Mouse (Mus musculus) kidney, embryonic 16.5 days (tissue): ENCODE data around the gene Tmem116. TPM values are rescaled to one million over a fixed set of nuclear protein-coding genes. Genes with fewer than 3 reads are reported as not detected.
A peak's percentile ranks its signal among the peaks of the same experiment; 100 is the strongest.

Experiments
- ATAC-seq: fragments of 200-750 bp; cut with Nextera tagmentation; 2 replicates; pipeline ENCODE4 v1.8.0; 2017; ENCODE audit warnings: moderate TSS enrichment; ENCODE audit not compliant: low FRiP score, low TSS enrichment
- H3K27ac ChIP-seq: fragments of 300-500 bp; sonication (generic); 2 replicates; pipeline ENCODE4 v1.5.1; 2014; ENCODE audit warnings: low read length
- H3K27me3 ChIP-seq: fragments of 300-500 bp; sonication (generic); 2 replicates; pipeline ENCODE4 v1.6.1; 2014; ENCODE audit warnings: low read length, control low read depth, mixed read lengths; ENCODE audit not compliant: insufficient read depth
- H3K36me3 ChIP-seq: fragments of 300-500 bp; sonication (generic); 2 replicates; pipeline ENCODE4 v1.6.1; 2014; ENCODE audit warnings: low read length, control low read depth, mixed read lengths; ENCODE audit not compliant: insufficient read depth
- H3K4me1 ChIP-seq: fragments of 300-500 bp; sonication (generic); 2 replicates; pipeline ENCODE4 v1.6.1; 2014; ENCODE audit warnings: low read length, control low read depth, mixed read lengths; ENCODE audit not compliant: insufficient read depth
- H3K4me2 ChIP-seq: fragments of 300-500 bp; sonication (generic); replicated peaks from 2 replicates; pipeline ENCODE4 v1.6.1; 2014; ENCODE audit warnings: low read depth, low read length
- H3K4me3 ChIP-seq: fragments of 300-500 bp; sonication (generic); 2 replicates; pipeline ENCODE4 v1.5.1; 2014; ENCODE audit warnings: mild to moderate bottlenecking, low read length
- H3K9ac ChIP-seq: fragments of 300-500 bp; sonication (generic); replicated peaks from 2 replicates; pipeline ENCODE4 v1.6.1; 2014; ENCODE audit warnings: low read length
- H3K9me3 ChIP-seq: fragments of 300-500 bp; sonication (generic); 2 replicates; pipeline ENCODE4 v1.6.1; 2016; ENCODE audit warnings: low read length, control low read depth
- WGBS: fragments of 180-500 bp; shearing (Covaris S2); extraction: QIAGEN DNeasy Blood & Tissue Kit; methylation state at CpG from one replicate; pipeline ENCODE4 v1.1.7; 2014; 5-methylcytosine and 5-hydroxymethylcytosine counted together
- polyA plus RNA-seq: library from polyadenylated mRNA; unstranded; fragments of >200 nt; fragmentation: Nextera tagmentation; extraction: Ambion mirVana; gene quantifications from 2 replicates; pipeline ENCODE4 v1.2.1, GENCODE M21; 2015

The Tmem116 gene
- polyA plus RNA-seq, 1 experiment from 2014 or later = 14.0 TPM

- ATAC-seq = no peak
- Histone ChIP-seq H3K27ac (no peak overlapping the region), H3K9me3 (no peaks in the 10 kb centered on the region), H3K27me3 (no peaks in the 10 kb centered on the region), H3K36me3 (peaks cover 78% of the 10 kb centered on the region), H3K4me1 (no peaks in the 10 kb centered on the region), H3K4me3 (no peak overlapping the region), H3K4me2 (no peak overlapping the region), H3K9ac (no peak overlapping the region)
- WGBS = 91% methylated on average over 5 of the region's 5 CpGs
Measured at GRCm38 (mm10) chr5:121444870-121445269, 6.8 kb upstream of the Tmem116 start.

- no peak overlapping the region for H3K4me2 ChIP-seq
- H3K27me3 ChIP-seq = no peaks in the 10 kb centered on the region
- ATAC-seq = no peak
- no peaks in the 10 kb centered on the region for H3K9me3 ChIP-seq
- 97% methylated on average over 3 of the region's 3 CpGs for WGBS
- no peak overlapping the region for H3K9ac ChIP-seq
- H3K4me1 ChIP-seq = peaks cover 16% of the 10 kb centered on the region
- no peak overlapping the region for H3K27ac ChIP-seq
- no peak overlapping the region for H3K4me3 ChIP-seq
- peaks cover 61% of the 10 kb centered on the region for H3K36me3 ChIP-seq
Measured at GRCm38 (mm10) chr5:121448450-121448849, 3.2 kb upstream of the Tmem116 start.

GRCm38 (mm10) chr5:121449976-121450375 lies 1.7 kb upstream of the Tmem116 start:
- Histone ChIP-seq H3K4me3 (no peak overlapping the region), H3K27me3 (no peaks in the 10 kb centered on the region), H3K4me1 (peaks cover 30% of the 10 kb centered on the region), H3K4me2 (no peak overlapping the region), H3K9ac (no peak overlapping the region), H3K9me3 (no peaks in the 10 kb centered on the region), H3K27ac (no peak overlapping the region), H3K36me3 (peaks cover 46% of the 10 kb centered on the region)
- WGBS = 71% methylated on average over 6 of the region's 6 CpGs
- ATAC-seq = no peak

DNA sequence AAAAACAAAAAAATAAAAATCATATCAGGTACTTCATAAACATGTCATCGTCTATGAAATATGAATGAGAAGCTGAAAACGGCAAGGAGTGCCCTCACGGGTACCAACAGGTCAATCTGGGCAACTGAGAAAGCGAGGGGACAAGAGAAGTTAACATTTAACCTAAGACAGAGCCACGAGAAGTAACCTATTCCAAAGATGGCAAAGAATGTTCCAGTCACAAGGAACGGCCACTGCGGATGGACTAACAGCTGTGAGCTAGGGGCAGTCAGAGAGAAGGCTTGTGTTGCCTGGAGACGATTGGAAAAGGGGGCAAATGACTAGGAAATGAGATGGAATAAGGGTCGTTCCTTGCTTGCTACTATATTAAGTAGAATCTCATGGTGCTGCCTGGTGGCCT lies 1.2 kb upstream of the Tmem116 start:
- H3K9me3 ChIP-seq = no peaks in the 10 kb centered on the region
- no peak overlapping the region for H3K4me3 ChIP-seq
- no peak overlapping the region for H3K9ac ChIP-seq
- peaks cover 30% of the 10 kb centered on the region for H3K4me1 ChIP-seq
- ATAC-seq = no peak
- H3K27me3 ChIP-seq = no peaks in the 10 kb centered on the region
- no peak overlapping the region for H3K4me2 ChIP-seq
- peaks cover 41% of the 10 kb centered on the region for H3K36me3 ChIP-seq
- no peak overlapping the region for H3K27ac ChIP-seq
- 69% methylated on average over 9 of the region's 9 CpGs for WGBS

DNA sequence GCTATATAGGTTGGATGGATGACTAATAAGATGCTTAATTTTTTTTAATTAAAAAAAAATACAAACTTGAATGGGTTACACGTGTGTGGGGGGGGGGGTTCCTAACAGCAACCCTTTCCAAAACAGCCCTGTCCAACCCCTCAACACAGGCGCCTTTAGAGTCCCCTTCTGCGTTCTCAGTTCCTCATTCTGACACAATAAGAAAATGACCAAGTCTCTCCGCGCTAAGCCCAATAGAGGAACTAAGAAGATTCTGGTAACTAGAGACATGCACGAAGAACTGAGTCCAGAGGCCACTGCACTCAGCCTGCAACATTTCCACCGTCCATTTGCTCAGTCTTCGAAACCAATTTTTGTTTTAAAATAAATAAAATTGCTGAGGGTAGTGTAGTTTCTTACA lies 490 bp upstream of the Tmem116 start:
- peak overlapping the region; percentile 85 for H3K4me3 ChIP-seq
- 0 out of 2 replicates have a peak overlapping the region, but pooled peaks have one; percentile 94 for H3K27ac ChIP-seq
- WGBS = 18% methylated on average over 8 of the region's 8 CpGs

GRCm38 (mm10) chr5:121452026-121452869 lies 555 bp downstream of the Tmem116 start, which contains the start of gene Erp29:
TSS of gene Erp29 (minus strand) at chr5:121452506.
- WGBS = 0% methylated on average over 76 of the region's 97 CpGs
- ATAC-seq = peak; percentile 94

More for the DNA sequence above, 490 bp upstream of the Tmem116 start:
- Histone ChIP-seq H3K9ac (peak overlapping the region; percentile 96), H3K4me2 (peak overlapping the region; percentile 78), H3K36me3 (peaks cover 36% of the 10 kb centered on the region), H3K4me1 (peaks cover 30% of the 10 kb centered on the region), H3K9me3 (no peaks in the 10 kb centered on the region), H3K27me3 (no peaks in the 10 kb centered on the region)
- no peak for ATAC-seq

DNA sequence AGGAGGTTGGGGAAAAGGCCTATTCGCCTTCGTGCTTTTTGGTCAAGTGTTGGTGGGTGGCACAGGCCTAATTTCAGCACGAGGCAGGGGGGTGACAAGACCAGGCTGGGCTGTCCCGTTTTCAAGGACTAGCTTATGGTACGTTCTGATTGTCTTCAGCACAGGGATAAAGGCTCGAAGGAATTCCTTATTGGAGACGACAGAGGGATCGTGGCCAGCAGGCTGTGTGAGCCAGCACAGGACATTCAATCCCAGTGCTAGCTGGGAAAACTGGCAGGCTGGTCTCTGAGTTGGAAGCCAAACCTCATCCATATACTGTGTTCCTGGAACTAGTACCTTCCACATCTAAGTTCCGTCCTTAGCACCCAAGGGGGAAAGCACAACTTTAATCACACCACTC lies 1.2 kb downstream of the Tmem116 start:
- ATAC-seq = no peak; the same call in 1 of the 2 replicates
- H3K4me2 ChIP-seq = peak overlapping the region; percentile 90
- H3K9me3 ChIP-seq = no peaks in the 10 kb centered on the region
- WGBS = 4% methylated on average over 9 of the region's 9 CpGs
- H3K36me3 ChIP-seq = peaks cover 19% of the 10 kb centered on the region
- H3K4me1 ChIP-seq = peaks cover 30% of the 10 kb centered on the region
- peak overlapping the region; percentile 85 for H3K4me3 ChIP-seq
- H3K9ac ChIP-seq = peak overlapping the region; percentile 96
- H3K27me3 ChIP-seq = no peaks in the 10 kb centered on the region
- peak overlapping the region; percentile 93 for H3K27ac ChIP-seq

More at GRCm38 (mm10) chr5:121452026-121452869, 555 bp downstream of the Tmem116 start, which contains the start of gene Erp29:
- Histone ChIP-seq H3K4me2 (peak within 1 kb of the TSS; percentile 90), H3K27me3 (no peaks in the 10 kb centered on the region), H3K4me1 (peaks cover 30% of the 10 kb centered on the region), H3K36me3 (peaks cover 25% of the 10 kb centered on the region), H3K9ac (peak within 1 kb of the TSS; percentile 96), H3K27ac (peak within 1 kb of the TSS; percentile 94), H3K4me3 (peak within 1 kb of the TSS; percentile 85), H3K9me3 (no peaks in the 10 kb centered on the region)

GRCm38 (mm10) chr5:121453743-121454502 lies 2.2 kb downstream of the Tmem116 start:
- peaks cover 30% of the 10 kb centered on the region for H3K4me1 ChIP-seq
- H3K4me3 ChIP-seq = no peak overlapping the region
- H3K27me3 ChIP-seq = no peaks in the 10 kb centered on the region
- peak overlapping the region; percentile 39 for H3K27ac ChIP-seq
- 82% methylated on average over 13 of the region's 13 CpGs for WGBS
- H3K4me2 ChIP-seq = peak overlapping the region; percentile 90
- peaks cover 9% of the 10 kb centered on the region for H3K36me3 ChIP-seq
- H3K9ac ChIP-seq = no peak overlapping the region; the same call in 1 of the 2 replicates
- H3K9me3 ChIP-seq = no peaks in the 10 kb centered on the region
- no peak for ATAC-seq

- H3K9me3 ChIP-seq = no peaks in the 10 kb centered on the region
- peaks cover 3% of the 10 kb centered on the region for H3K36me3 ChIP-seq
- H3K4me1 ChIP-seq = peaks cover 30% of the 10 kb centered on the region
- H3K4me3 ChIP-seq = no peak overlapping the region
- no peak overlapping the region; the same call in 1 of the 2 replicates for H3K9ac ChIP-seq
- H3K4me2 ChIP-seq = no peak overlapping the region
- peak overlapping the region; percentile 28; the same call in 1 of the 2 replicates for H3K27ac ChIP-seq
- no peak for ATAC-seq
- no peaks in the 10 kb centered on the region for H3K27me3 ChIP-seq
- 83% methylated on average over 3 of the region's 3 CpGs for WGBS
Measured at GRCm38 (mm10) chr5:121454503-121454782, 2.8 kb downstream of the Tmem116 start.
